Mouse (Mus musculus) erythroblast, embryonic 14.5 days (primary cell): ENCODE measurements around the gene Olfr1241. TPM values are rescaled to one million over a fixed set of nuclear protein-coding genes. Genes with fewer than 3 reads are reported as not detected.

Source experiments
- H3K27me3 ChIP-seq: 2 replicates; pipeline ENCODE4 v1.6.1; 2012; ENCODE audit warnings: inconsistent platforms; ENCODE audit not compliant: control insufficient read depth
- H3K36me3 ChIP-seq: 2 replicates; pipeline ENCODE4 v1.6.1; 2012; ENCODE audit warnings: mild to moderate bottlenecking, inconsistent platforms; ENCODE audit not compliant: control insufficient read depth
- H3K4me1 ChIP-seq: 2 replicates; pipeline ENCODE4 v1.6.1; 2012; ENCODE audit warnings: inconsistent platforms; ENCODE audit not compliant: control insufficient read depth
- H3K4me3 ChIP-seq: replicated peaks from 2 replicates; pipeline ENCODE3; 2012; ENCODE audit warnings: moderate library complexity, mild to moderate bottlenecking, inconsistent platforms
- H3K9me3 ChIP-seq: 2 replicates; pipeline ENCODE4 v1.6.1; 2012; ENCODE audit warnings: low read length, inconsistent platforms, mixed read lengths; ENCODE audit not compliant: control insufficient read depth
- GATA1 ChIP-seq: IDR thresholded peaks from 2 replicates; pipeline ENCODE4 v1.6.1; 2012; ENCODE audit warnings: low read length, inconsistent platforms, mixed read lengths
- TAL1 ChIP-seq: IDR thresholded peaks from 3 replicates; pipeline ENCODE4 v1.6.1; 2012; ENCODE audit warnings: low read length, inconsistent platforms, mixed read lengths
- polyA plus RNA-seq: library from polyadenylated mRNA; stranded (reverse); fragments of >175 nt; gene quantifications from 2 replicates; pipeline ENCODE4 v1.2.3, GENCODE M21; 2012

Olfr1241 gene
- polyA plus RNA-seq: not detected in 2 replicates

DNA sequence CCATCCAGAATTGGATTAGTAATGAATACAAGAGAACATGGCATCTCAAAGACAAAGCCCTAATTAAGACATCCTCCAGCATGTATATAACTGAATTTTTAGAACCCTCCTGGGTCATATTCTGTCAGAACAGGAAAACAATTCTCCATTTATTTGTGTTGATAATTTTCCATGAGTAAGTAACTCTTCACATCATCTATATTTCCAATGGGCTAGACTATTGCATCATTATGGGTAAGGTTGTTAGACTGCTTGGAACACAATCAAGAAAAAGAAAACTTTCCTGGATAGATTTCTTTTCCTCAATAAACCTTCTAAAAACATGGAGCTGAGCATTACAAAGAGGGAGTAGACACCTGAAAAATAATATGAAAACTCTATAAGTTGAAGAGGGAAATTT is at the start of gene Olfr1241:
TSS of gene Olfr1241 (minus strand) at position 101 of the 400 bp plus-strand sequence.
- H3K9me3 ChIP-seq: peaks cover 5% of the 10 kb centered on the region; the same call in 1 of the 2 replicates
- no peak for TF ChIP-seq TAL1
- TF ChIP-seq GATA1: no peak
- H3K27me3 ChIP-seq: no peaks in the 10 kb centered on the region
- no peaks in the 10 kb centered on the region for H3K4me1 ChIP-seq
- H3K4me3 ChIP-seq: no peak within 1 kb of the TSS
- H3K36me3 ChIP-seq: no peaks in the 10 kb centered on the region

DNA sequence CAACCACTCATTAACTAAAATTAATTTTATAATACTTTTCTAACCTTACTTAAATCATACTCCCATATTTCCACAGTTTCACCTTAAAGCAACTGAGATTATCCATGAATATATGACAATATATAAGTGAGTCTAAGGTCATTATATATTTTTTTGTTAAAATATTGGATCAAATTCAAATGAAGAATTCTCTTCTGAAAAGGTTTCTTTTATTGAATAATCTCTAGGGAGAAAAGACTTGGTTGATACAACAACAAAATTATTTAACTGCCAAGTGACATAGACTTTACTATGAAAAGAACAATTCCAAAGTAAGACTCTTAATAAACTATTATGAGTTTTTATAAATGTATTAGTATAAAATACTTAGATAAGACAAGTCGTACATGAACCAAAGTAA is 44.5 kb upstream of the Olfr1241 start, which contains the start of gene Olfr1243:
TSS of gene Olfr1243 (minus strand) at position 101 of the 400 bp plus-strand sequence.
- peaks cover 2% of the 10 kb centered on the region; the same call in 1 of the 2 replicates for H3K9me3 ChIP-seq
- H3K4me3 ChIP-seq: no peak within 1 kb of the TSS
- no peaks in the 10 kb centered on the region for H3K36me3 ChIP-seq
- TF ChIP-seq TAL1: no peak
- no peak for TF ChIP-seq GATA1
- H3K4me1 ChIP-seq: no peaks in the 10 kb centered on the region
- no peaks in the 10 kb centered on the region for H3K27me3 ChIP-seq

DNA sequence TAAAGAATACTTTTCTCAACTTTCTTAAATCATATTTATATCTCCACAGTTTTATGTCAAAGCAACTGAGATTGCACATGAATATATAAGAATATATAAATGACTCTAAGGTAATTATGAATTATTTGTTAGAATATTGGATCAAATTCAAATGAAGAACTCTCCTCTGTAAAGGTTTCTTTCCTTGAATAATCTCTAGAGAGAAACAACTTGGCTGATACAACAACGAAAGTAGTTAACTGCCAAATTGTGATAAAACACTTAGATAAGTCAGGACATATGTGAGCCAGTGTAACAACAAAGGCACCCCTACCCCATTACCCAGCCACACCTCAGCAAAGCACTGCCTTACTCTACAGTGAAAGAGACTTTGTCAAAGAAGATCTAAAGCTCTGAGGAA is 11.3 kb upstream of the Olfr1241 start, which contains the start of gene Olfr1242:
TSS of gene Olfr1242 (minus strand) at position 101 of the 400 bp plus-strand sequence.
- Histone ChIP-seq H3K9me3 (no peaks in the 10 kb centered on the region), H3K27me3 (no peaks in the 10 kb centered on the region), H3K36me3 (no peaks in the 10 kb centered on the region), H3K4me1 (no peaks in the 10 kb centered on the region), H3K4me3 (no peak within 1 kb of the TSS)
- TF ChIP-seq GATA1 (no peak), TAL1 (no peak)

DNA sequence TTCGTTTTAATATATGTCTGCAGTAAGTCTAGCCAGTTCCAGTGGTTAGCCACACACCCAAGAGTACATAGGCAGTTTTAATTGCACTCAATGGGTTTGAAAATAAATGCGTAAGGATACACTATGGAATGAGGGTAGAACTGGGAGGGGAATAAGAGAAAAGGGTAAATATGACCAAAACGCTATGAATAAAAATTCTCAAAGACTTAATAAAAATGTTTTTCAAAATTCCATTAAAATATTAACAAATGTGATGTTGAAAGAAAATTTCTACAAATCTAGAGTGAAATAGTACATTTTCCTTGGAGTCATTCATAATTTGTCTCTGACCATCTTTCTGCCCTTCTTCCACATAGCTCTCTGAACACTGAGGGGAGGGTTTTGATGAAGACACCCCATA is 44.0 kb downstream of the Olfr1241 start, which contains the start of gene Olfr1240:
TSS of gene Olfr1240 (minus strand) at position 101 of the 400 bp plus-strand sequence.
- no peak within 1 kb of the TSS for H3K4me3 ChIP-seq
- H3K9me3 ChIP-seq: peaks cover 2% of the 10 kb centered on the region; the same call in 1 of the 2 replicates
- no peaks in the 10 kb centered on the region for H3K36me3 ChIP-seq
- TF ChIP-seq TAL1 (no peak), GATA1 (no peak)
- no peaks in the 10 kb centered on the region for H3K27me3 ChIP-seq
- no peaks in the 10 kb centered on the region for H3K4me1 ChIP-seq

Other genes with a start within 250 kb of the Olfr1241 start
- not detected in 2 replicates for gene Olfr1228, start 233.1 kb downstream of the Olfr1241 start, polyA plus RNA-seq
- not detected in 2 replicates for gene Olfr1229, start 199.1 kb downstream of the Olfr1241 start, polyA plus RNA-seq
- gene Olfr1230, start 189.9 kb downstream of the Olfr1241 start, polyA plus RNA-seq: not detected in 2 replicates
- gene Olfr1231, start 180.1 kb downstream of the Olfr1241 start, polyA plus RNA-seq: not detected in 2 replicates
- not detected in 2 replicates for gene Olfr1232, start 157.5 kb downstream of the Olfr1241 start, polyA plus RNA-seq
- not detected in 2 replicates for gene Olfr1233, start 144.7 kb downstream of the Olfr1241 start, polyA plus RNA-seq
- gene Olfr1234, start 122.3 kb downstream of the Olfr1241 start, polyA plus RNA-seq: not detected in 2 replicates
- not detected in 2 replicates for gene Olfr1238, start 77.5 kb downstream of the Olfr1241 start, polyA plus RNA-seq
- not detected in 2 replicates for gene Olfr1239, start 66.7 kb downstream of the Olfr1241 start, polyA plus RNA-seq
- gene Olfr1240, start 44.1 kb downstream of the Olfr1241 start, polyA plus RNA-seq: not detected in 2 replicates
- not detected in 2 replicates for gene Olfr1242, start 11.2 kb upstream of the Olfr1241 start, polyA plus RNA-seq
- gene Olfr1243, start 44.4 kb upstream of the Olfr1241 start, polyA plus RNA-seq: not detected in 2 replicates
- not detected in 2 replicates for gene Olfr1245, start 91.3 kb upstream of the Olfr1241 start, polyA plus RNA-seq
- gene Olfr1246, start 106.0 kb upstream of the Olfr1241 start, polyA plus RNA-seq: not detected in 2 replicates
- gene Olfr1247, start 127.0 kb upstream of the Olfr1241 start, polyA plus RNA-seq: 0.01 TPM in 1 of 2 replicates, not detected in the other
- gene Olfr1248, start 131.1 kb upstream of the Olfr1241 start, polyA plus RNA-seq: not detected in 2 replicates
- not detected in 2 replicates for gene Olfr1249, start 147.9 kb upstream of the Olfr1241 start, polyA plus RNA-seq
- not detected in 2 replicates for gene Olfr1250, start 174.3 kb upstream of the Olfr1241 start, polyA plus RNA-seq
- gene Olfr1251, start 184.8 kb upstream of the Olfr1241 start, polyA plus RNA-seq: not detected in 2 replicates
- not detected in 2 replicates for gene Olfr1252, start 237.9 kb upstream of the Olfr1241 start, polyA plus RNA-seq